Mouse (Mus musculus) liver, adult 2 months (tissue): ENCODE results near the gene Rem1.

Experiments used
- CTCF ChIP-seq: fragments of 200-500 bp; IDR thresholded peaks from 2 replicates; pipeline ENCODE4 v1.5.1; 2011; ENCODE audit warnings: low read depth, low read length, control low read depth
- POLR2A ChIP-seq: fragments of 200-500 bp; IDR thresholded peaks from 2 replicates; pipeline ENCODE4 v1.6.1; 2011; ENCODE audit warnings: low read length, control low read depth; ENCODE audit not compliant: insufficient read depth; ENCODE audit errors: extremely low read depth

GRCm38 (mm10) chr2:152612193-152612592 is 14.6 kb upstream of the Rem1 start:
- no peak for TF ChIP-seq CTCF
- TF ChIP-seq POLR2A, result no peak
